Mouse (Mus musculus) MEL-GATA-1-ER (cell line): ENCODE results near the gene Gm21976.

Experiments
- DNase-seq: peaks from one replicate; pipeline ENCODE4 v3.0.0-alpha.2; 2012; ENCODE audit warnings: low read depth; ENCODE audit errors: extremely low read depth

Gm21976 gene

GRCm38 (mm10) chr13:98279686-98280085 is at the start of gene Gm21976:
Gm21976 (plus strand) TSS chr13:98279887.
- DNase-seq: no peak

GRCm38 (mm10) chr13:98230511-98230910 is 49.2 kb upstream of the Gm21976 start:
- no peak for DNase-seq

- no peak for DNase-seq
Measured at GRCm38 (mm10) chr13:98235451-98235850, 44.2 kb upstream of the Gm21976 start.

GRCm38 (mm10) chr13:98239978-98240641 is 39.6 kb upstream of the Gm21976 start:
- peak; percentile 36 for DNase-seq

DNA sequence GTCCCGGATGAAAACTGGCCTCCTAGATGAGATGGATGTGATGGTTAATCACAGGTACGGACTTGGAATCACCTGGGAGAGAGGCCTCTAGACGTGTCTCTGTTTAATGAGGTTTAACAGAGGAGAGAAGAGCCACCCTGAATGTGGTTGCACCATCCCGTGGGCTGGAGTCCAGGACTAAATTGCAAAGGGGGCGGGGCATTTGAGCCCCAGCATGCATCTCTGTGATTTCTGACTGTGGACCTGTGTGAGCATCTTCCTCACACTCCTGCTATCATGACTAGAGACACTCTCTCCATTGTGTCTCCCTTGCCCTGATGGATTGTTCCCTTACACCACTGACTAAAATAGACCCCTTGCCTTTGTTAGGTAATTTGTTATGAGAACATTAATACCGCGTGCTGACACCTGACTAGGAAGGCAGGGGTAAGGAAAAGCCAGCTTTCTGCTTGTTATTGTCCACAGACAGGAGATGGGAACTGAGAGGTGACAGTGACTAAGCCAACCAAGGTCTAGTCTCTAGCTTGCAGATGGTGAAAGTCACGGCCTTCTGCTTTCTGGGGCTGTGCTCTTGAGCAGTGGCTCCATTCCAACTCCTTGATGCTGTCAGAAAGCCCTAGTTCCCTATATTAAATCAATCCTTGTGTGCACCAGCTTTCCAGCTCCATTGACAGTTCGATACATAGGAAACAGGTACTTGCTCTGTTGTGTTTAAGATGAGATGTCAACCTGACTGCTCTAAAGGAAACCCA is 38.0 kb upstream of the Gm21976 start:
- DNase-seq: no peak

DNA sequence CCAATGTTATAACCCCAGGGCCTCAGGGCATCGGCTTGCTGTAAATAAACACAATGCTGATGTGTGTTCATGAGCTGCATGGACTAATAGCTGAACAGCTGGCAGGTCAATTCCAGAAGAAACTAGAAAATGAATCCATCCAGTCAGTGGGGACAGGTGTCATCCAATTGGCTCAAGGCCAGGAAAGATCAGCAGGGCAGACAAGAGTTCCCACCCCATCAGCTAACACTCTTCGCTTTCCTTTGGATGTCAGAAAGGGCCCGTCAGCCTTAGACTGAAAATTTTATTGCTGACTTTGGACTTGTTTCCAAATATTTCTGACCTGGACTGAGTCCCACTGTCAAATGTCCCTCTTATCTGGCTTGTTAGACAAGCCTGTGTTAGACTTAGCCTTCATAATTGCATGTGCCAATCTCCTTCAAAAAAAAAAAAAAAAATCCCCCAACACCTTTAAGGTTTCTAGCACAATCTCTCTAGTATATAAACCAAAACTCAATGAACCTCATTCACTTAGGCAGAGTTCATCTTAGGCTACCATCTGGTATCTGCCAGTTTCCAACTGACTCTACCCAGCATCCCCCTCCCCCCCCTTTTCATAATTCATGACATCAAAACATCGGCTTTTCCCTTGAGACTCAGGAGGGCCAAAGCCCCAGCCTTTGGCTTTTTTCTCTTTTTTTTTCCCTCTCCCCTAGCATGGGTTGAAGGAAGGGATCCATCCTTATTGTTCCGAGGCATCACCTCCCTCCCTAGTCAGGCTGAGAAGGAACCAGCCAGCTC is 34.9 kb upstream of the Gm21976 start:
- no peak for DNase-seq

- no peak for DNase-seq
Measured at GRCm38 (mm10) chr13:98245386-98245785, 34.3 kb upstream of the Gm21976 start.

DNA sequence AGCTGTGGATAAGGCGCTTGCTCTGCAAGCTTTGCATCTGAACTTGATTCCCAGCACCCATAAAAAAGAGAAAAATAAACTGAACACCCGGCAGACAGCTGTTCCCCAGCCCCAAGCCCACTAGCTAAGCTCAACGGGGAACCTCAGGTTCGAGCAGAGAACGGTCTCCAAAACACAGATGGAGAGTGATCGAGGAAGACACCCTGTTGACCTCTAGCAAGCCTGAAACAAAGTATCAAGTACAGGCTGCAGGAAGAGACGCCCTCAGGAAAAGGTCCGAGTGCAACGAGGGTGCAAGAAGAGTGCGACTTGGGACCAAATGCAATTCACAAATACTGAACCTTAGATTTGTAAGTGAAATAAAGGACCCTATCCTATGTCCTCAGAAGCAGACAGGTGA is 30.1 kb upstream of the Gm21976 start:
- no peak for DNase-seq

GRCm38 (mm10) chr13:98254921-98255320 is 24.8 kb upstream of the Gm21976 start:
- DNase-seq: no peak

- DNase-seq: peak; percentile 93
Measured at GRCm38 (mm10) chr13:98262636-98263457, 16.8 kb upstream of the Gm21976 start, which contains the start of the genes Utp15 and Ankra2. Utp15 (minus strand) TSS chr13:98263041. Ankra2 (plus strand) TSS chr13:98263074.

- peak; percentile 28 for DNase-seq
Measured at GRCm38 (mm10) chr13:98263458-98263987, 16.2 kb upstream of the Gm21976 start.

GRCm38 (mm10) chr13:98264111-98264510 is 15.6 kb upstream of the Gm21976 start:
- no peak for DNase-seq

GRCm38 (mm10) chr13:98274023-98274422 is 5.7 kb upstream of the Gm21976 start:
- DNase-seq: no peak

DNA sequence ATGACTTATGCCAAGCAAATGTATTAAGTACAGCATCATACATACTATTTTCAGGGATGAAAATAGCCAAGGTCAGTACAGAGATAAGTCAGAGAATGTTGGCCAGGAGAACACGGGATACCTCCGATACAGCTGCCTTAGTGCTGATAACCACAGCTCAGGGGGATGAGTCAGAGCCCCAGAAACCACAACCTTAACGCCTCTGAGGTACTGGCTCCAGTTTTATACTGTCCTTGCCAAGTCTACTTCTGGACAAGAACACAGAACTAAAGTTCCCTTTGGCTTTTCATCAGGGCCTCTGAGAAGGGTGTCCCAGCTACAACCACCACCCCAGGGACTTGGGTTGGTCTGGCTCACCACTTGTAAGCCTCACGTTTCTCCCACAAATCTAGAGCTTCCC is 4.0 kb upstream of the Gm21976 start:
- peak; percentile 90 for DNase-seq

DNA sequence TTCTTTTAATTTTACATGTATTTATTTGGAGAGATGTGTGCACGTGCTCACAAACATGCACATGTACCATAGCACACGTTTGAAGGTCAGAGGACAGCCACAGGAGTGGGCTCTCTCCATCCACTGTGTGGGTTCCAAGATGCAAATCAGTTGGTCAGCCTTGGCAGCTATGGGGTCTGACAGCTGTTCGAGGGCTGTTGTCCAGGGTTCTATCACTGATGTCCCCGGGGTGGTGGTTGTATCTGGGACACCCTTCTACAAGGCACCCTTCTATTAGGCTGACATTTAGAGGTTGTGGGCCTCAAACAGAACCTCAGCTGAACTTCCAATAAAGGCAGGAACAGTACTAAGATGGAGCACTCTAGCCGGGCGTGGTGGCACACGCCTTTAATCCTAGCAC is 3.4 kb upstream of the Gm21976 start:
- DNase-seq: no peak

DNA sequence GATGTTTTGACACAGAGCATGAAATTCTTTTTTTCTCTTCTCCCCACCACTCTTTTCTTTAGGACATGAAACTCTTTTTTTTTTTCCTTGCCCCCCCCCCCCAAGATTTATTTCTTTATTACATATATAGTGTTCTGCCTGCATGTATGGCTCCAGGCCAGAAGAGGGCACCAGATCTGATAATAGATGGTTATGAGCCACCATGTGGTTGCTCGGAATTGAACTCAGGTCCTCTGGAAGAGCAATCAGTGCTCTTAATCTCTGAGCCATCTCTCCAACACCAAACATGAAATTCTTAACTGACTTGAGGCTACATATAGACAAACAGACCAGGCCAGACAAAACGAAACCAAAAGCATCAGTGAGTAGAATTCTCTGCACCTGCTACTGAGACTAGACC is 2.2 kb upstream of the Gm21976 start:
- DNase-seq: no peak

DNA sequence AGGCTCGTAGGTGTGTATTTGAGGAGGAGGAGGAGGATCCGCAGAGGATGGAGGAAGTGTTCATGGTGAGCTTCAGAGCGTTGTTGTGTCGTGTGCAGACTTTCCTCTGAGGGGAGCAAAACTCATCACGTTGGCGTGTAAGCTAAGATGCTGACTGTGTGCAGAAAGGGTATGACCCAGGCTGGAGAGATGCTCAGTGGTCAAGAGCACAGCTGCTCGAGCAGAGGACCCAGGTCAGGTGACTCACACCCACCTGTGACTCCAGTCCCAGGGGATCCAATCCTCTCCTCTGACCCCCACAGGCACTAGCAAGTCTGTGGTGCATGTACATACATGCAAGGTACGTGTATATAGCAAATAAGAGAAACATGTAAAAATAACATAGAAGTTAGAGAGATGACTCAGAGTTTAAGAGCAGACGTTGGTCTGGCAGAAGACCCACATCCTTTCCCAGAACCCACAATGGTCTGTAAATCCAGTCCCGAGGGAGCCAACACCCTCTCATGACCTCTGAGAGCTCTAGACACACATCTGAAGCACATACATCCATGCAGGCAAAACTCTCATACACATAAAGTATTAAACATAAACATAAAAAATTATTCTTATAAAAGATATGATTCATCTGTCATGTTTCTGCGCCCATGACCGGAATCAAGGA is 1.4 kb downstream of the Gm21976 start:
- no peak for DNase-seq

DNA sequence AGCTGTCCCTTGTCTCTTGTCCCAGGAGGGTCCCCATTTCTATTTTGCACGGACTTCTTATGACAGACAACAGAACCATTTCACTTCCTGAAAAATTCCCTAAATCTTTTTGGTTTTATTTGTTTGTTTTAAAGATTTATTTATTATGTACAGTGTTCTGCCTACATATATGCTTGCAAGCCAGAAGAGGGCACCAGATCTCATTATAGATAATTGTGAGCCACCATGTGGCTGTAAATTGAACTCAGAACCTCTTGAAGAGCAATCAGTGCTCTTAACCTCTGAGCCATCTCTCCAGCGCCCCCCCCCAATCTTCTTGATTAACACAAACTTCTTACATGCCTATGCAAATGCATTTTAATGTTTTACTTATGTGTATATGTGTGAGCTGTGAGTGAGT is 11.0 kb downstream of the Gm21976 start:
- DNase-seq: no peak

DNA sequence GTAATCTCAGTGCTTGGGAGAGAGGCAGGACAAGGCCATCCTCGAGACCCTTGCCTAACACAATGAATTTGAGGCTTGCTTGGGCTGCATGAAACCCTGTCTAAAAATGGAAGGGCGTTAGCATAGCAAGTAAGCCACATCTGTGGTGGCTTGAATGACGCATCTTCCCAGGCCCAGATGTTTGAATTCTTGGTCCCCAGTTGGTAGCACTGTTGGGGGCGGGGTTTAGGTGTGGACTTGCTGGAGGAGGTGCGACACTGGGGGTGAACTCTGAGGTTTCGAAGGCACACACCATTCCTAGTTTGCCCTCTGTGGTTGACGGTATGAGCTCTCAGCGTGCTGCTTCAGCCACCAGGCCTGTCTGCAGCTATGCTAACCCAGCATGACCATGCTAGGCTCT is 12.0 kb downstream of the Gm21976 start:
- DNase-seq: no peak

DNA sequence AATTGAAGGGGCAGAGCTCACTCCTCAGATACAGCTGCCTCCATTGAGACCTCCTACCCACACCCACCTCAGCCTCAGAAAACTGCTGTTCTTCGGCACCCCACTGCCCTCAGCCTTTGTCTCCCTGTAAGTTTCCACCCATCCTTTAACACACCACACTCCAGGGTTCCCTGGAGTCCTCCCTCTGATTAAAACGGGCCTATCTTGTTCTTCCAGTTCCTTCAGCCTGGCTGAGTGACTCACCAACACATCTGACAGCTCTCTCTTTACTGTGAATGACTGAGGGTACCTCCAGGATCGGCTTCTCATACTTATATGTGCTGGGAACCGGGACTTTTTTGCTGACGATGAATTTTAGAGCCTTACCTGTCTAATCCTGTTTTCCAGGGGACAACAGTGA is 16.4 kb downstream of the Gm21976 start:
- DNase-seq: no peak
